Mouse (Mus musculus) G1E (cell line): ENCODE measurements at regions not wholly inside any gene's neighbourhood (a gene's known extent, or its start where the extent isn't known, plus 50 kb on each side); places are given as distances from the start of the nearest gene placed in this dataset.

Source experiments
- CTCF ChIP-seq: IDR thresholded peaks from 2 replicates; pipeline ENCODE4 v1.5.1; 2012; ENCODE audit warnings: low read depth, low read length, inconsistent platforms, mixed read lengths
- GATA1 ChIP-seq: IDR thresholded peaks from 2 replicates; pipeline ENCODE4 v1.6.1; 2012; ENCODE audit warnings: borderline replicate concordance, low read length, inconsistent platforms, mixed read lengths
- GATA2 ChIP-seq: IDR thresholded peaks from 2 replicates; pipeline ENCODE4 v1.6.1; 2012; ENCODE audit warnings: low read depth, low read length, inconsistent platforms, borderline replicate concordance
- TAL1 ChIP-seq: conservative IDR thresholded peaks from 2 replicates; pipeline ENCODE4 v1.6.1; 2012; ENCODE audit warnings: low read depth, low read length, inconsistent platforms, mixed read lengths

GRCm38 (mm10) chr2:172131232-172131631 is 88.0 kb upstream of the Cbln4 start:
- TF ChIP-seq CTCF, result no peak
- no peak for TF ChIP-seq GATA2
- no peak for TF ChIP-seq TAL1
- TF ChIP-seq GATA1, result no peak
